Mouse (Mus musculus): ENCODE data around the gene Cdhr1.

- no peak for TF ChIP-seq EP300 (IDR thresholded peaks at IDR 0.05; ENCODE audit: low read depth)
- TF ChIP-seq CTCF (IDR thresholded peaks at IDR 0.05; ENCODE audit: low read depth) = no peak
Observed at GRCm38 (mm10) chr14:37113922-37114321, 15.8 kb upstream of the Cdhr1 start, which contains the start of gene 2610528A11Rik.

All from heart, postnatal 0 days (tissue).